Mouse (Mus musculus) left cerebral cortex, adult 18-20 months (tissue): ENCODE measurements at regions not wholly inside any gene's neighbourhood (a gene's known extent, or its start where the extent isn't known, plus 50 kb on each side); places are given as distances from the start of the nearest gene placed in this dataset.

Experiments used
- DNase-seq, 2 experiments: peaks; one replicate each; pipeline ENCODE4 v3.0.0; 2021 to 2022; ENCODE audit warnings: low spot score in 2 of 2, mixed read lengths in 1 of 2

GRCm38 (mm10) chr10:123997260-123997659 lies 733.5 kb downstream of the Fam19a2 start:
- no peak for DNase-seq

DNA sequence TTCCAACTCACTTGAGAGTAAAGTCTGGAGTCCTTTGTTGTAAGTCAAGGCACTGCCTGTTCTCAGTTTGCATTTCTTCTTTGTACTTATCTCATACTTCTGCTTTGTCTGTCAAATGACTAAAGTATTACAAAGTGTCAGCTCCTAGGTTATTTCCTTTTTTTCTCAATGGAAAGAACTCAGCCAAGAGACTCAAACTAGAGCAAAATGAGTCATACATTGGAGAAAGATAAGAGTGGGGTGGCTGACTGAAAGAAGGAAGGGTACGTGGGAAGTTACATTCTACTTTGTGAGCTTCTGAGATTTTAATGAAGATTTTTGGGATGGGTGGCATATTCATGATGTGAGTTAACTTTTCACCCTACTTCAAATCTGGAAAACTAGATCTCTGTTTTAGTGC lies 735.2 kb downstream of the Fam19a2 start:
- DNase-seq = no peak

GRCm38 (mm10) chr10:124045031-124045430 lies 781.2 kb downstream of the Fam19a2 start:
- no peak for DNase-seq

- no peak for DNase-seq
Observed at GRCm38 (mm10) chr10:124045791-124046190, 782.0 kb downstream of the Fam19a2 start.

GRCm38 (mm10) chr10:124082756-124083155 lies 819.0 kb downstream of the Fam19a2 start:
- DNase-seq = no peak

GRCm38 (mm10) chr10:124090547-124090946 lies 826.8 kb downstream of the Fam19a2 start:
- no peak for DNase-seq

DNA sequence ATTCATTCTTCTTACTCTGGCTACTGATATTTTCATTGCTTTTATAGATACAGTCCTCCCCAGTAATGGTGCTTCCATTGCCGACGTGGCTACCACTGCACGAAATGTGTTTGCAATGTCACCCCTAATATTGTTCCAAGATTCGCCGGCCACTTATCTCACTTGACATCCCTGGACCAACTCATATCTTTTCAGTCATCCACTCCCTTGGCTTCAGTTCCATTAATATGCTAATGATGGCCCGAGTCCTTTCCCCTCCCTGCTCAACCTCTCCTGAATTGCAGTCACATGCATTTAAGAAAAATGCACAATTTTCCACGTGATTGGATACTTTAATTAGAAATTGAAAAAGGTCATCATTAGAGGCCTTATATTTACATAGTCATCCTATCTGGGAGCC lies 827.6 kb downstream of the Fam19a2 start:
- no peak for DNase-seq

GRCm38 (mm10) chr10:124119585-124119984 lies 855.8 kb downstream of the Fam19a2 start:
- no peak for DNase-seq

DNA sequence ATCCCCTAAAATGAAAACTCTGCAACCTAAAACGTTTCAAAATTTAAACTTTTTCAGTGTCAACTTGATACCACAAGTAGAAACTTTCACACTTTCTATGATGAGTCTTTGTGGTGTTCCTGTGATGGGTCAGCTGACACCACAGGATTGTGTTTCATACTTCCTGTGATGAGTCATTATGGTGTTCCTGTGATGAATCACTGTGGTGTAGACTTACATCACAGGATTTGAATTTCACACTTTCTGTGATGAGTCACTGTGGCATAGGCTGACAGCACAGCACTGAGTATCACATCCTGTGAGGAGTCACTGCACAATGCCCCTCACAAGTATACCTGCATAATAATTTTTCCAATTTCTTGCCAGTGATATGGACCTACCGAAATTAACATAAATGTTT lies 874.7 kb downstream of the Fam19a2 start:
- DNase-seq = peak; percentile 2

- no peak for DNase-seq
Observed at GRCm38 (mm10) chr10:124142336-124142735, 878.5 kb downstream of the Fam19a2 start.

DNA sequence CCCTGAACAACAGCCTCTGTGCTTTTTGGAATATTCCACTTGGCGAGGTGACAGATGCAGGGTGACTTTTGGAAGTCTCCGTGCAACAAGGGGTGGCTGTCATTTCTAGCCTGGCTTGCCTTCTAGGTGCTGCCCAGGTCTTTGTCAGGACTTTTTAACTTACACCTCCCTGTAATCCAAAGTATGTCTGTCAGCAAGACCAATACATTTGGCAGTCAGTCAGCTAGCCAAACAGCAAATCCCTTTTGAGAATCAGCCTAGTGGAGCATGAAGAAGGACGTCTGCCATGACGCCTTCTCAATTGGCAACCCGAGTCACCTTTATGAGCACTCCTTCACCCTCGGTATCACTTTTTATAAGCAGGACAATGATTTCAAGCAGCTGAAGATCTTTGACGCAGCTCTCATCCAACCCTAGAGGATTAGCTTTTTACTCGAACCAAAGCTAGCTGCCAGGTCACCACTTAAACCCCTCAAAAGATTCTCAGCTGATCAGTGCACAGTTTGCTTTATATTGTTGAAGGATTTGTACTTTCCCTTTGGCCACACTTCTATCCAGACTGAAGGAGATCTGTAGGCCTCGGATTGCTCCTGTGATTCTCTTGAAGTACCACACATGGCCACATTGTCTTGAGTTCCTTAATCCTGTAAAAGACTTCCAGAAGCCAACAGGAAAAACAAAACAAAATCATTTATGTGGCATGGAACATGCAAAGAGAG lies 883.1 kb downstream of the Fam19a2 start:
- no peak for DNase-seq

- DNase-seq = no peak
Observed at GRCm38 (mm10) chr10:124163441-124163840, 899.6 kb downstream of the Fam19a2 start.

GRCm38 (mm10) chr10:124175598-124175997 lies 911.8 kb downstream of the Fam19a2 start:
- DNase-seq = no peak

GRCm38 (mm10) chr10:124208317-124208716 lies 944.5 kb downstream of the Fam19a2 start:
- DNase-seq = peak; percentile 6 to 7

DNA sequence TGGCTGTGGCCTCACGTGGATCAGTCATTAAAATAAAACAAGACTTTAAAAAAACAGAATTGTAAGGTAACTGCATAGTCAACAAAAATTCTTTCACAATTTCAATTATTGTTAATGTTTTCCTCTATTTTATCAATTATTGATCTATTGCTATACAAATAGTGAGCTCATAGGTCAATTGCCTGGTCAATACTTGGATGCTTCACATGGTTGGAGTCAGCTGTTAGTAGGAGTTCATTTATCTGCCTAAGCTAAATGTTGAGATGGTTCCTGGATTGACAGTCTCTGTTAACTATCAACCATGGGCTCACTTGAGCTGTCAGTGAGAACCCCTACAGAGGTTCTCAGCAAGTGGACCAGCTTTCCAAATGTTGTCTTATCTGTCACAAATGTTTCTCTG lies 955.7 kb downstream of the Fam19a2 start:
- DNase-seq = no peak

- no peak for DNase-seq
Observed at GRCm38 (mm10) chr10:124222068-124222467, 958.3 kb downstream of the Fam19a2 start.

- DNase-seq = no peak
Observed at GRCm38 (mm10) chr10:124227061-124227460, 963.3 kb downstream of the Fam19a2 start.

GRCm38 (mm10) chr10:124249358-124249757 lies 985.6 kb downstream of the Fam19a2 start:
- DNase-seq = no peak

DNA sequence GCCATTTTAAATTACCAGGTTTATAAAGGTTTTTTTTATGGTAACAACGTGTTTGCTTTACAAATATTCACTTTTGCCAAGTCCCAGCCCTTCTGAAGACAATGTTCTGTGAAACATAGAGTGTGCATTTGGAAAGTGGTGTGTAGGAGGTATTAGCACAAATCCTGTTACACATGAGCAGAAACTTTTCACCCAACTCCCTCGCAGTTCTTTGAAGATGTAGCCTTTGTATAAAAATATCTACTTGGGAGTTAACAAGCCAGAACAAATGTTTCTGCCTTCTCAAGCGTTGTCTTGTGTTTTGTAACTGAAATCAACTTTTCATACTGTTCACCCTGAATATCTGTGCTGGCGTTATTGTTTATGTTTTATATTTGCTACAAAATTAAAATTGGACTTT lies 986.2 kb downstream of the Fam19a2 start:
- DNase-seq = peak in 1 of 2 experiments; percentile 1

- no peak for DNase-seq
Observed at GRCm38 (mm10) chr10:124288301-124288995, 1024.7 kb downstream of the Fam19a2 start.

- DNase-seq = no peak
Observed at GRCm38 (mm10) chr10:124297198-124297677, 1033.4 kb downstream of the Fam19a2 start.

- no peak for DNase-seq
Observed at GRCm38 (mm10) chr10:124304683-124305082, 1040.9 kb downstream of the Fam19a2 start.

DNA sequence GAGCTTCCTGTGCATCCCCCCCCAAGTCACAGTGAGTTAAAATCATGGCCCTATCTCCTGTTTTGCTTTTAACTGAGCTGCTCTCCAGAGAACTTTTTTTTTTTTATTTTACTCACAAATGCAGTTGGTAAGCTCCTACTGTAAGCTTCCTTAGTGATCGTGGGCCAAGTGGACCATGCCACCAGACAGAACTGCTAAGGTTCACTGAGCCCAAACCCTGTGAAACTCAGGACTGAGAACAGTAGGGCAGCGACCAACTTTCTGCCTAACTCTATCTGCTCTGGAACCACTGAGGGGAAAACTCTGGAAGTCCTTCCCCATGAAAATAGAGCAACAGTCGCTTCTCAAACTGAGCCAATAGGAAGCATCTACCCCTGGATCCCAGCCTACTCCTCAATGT lies 1041.8 kb downstream of the Fam19a2 start:
- DNase-seq = no peak
